Mouse (Mus musculus) heart, postnatal 0 days (tissue): Measurements from ENCODE around the gene Mad2l2. TPM values are rescaled to one million over a fixed set of nuclear protein-coding genes. Genes with fewer than 3 reads are reported as not detected.
A peak's percentile ranks its signal among the peaks of the same experiment; 100 is the strongest.

Source experiments
- ATAC-seq: fragments of 200-750 bp; cut with Nextera tagmentation; 2 replicates; pipeline ENCODE4 v1.8.0; 2017; ENCODE audit warnings: low read depth, moderate number of reproducible peaks, moderate library complexity; ENCODE audit not compliant: insufficient read depth
- DNase-seq: peaks from one replicate; pipeline ENCODE4 v3.0.0-alpha.2; 2016; ENCODE audit warnings: low spot score
- H3K27ac ChIP-seq: fragments of 300-500 bp; sonication (generic); 2 replicates; pipeline ENCODE4 v1.5.1; 2014; ENCODE audit warnings: low read depth, mild to moderate bottlenecking
- H3K27me3 ChIP-seq: fragments of 300-500 bp; sonication (generic); 2 replicates; pipeline ENCODE4 v1.6.1; 2014; ENCODE audit warnings: low read length, mixed read lengths; ENCODE audit not compliant: control insufficient read depth, insufficient read depth
- H3K36me3 ChIP-seq: fragments of 300-500 bp; sonication (generic); replicated peaks from 2 replicates; pipeline ENCODE4 v1.6.1; 2014; ENCODE audit warnings: low read length, mixed read lengths; ENCODE audit not compliant: control insufficient read depth, insufficient read depth
- H3K4me1 ChIP-seq: fragments of 300-500 bp; sonication (generic); 2 replicates; pipeline ENCODE4 v1.6.1; 2014; ENCODE audit warnings: antibody characterized with exemption; ENCODE audit not compliant: control insufficient read depth, insufficient read depth
- H3K4me2 ChIP-seq: fragments of 300-500 bp; sonication (generic); 2 replicates; pipeline ENCODE4 v1.6.1; 2014; ENCODE audit warnings: low read depth, mild to moderate bottlenecking, low read length, moderate library complexity
- H3K4me3 ChIP-seq: fragments of 300-500 bp; sonication (generic); 2 replicates; pipeline ENCODE4 v1.5.1; 2014; ENCODE audit warnings: low read depth, low read length
- H3K9ac ChIP-seq: fragments of 300-500 bp; sonication (generic); replicated peaks from 2 replicates; pipeline ENCODE4 v1.6.1; 2014; ENCODE audit warnings: low read depth, low read length, mixed read lengths
- H3K9me3 ChIP-seq: fragments of 300-500 bp; sonication (generic); replicated peaks from 2 replicates; pipeline ENCODE4 v1.6.1; 2016; ENCODE audit warnings: low read length; ENCODE audit not compliant: control insufficient read depth
- CTCF ChIP-seq: IDR thresholded peaks from 2 replicates; pipeline ENCODE4 v1.5.1; 2016; ENCODE audit warnings: antibody characterized with exemption, control low read depth, low read depth
- EP300 ChIP-seq: IDR thresholded peaks from 2 replicates; pipeline ENCODE4 v1.6.1; 2016; ENCODE audit warnings: antibody characterized with exemption, low read depth
- WGBS: fragments of 180-500 bp; shearing (Covaris S2); extraction: QIAGEN DNeasy Blood & Tissue Kit; methylation state at CpG from one replicate; pipeline ENCODE4 v1.1.7; 2014; 5-methylcytosine and 5-hydroxymethylcytosine counted together
- polyA plus RNA-seq: library from polyadenylated mRNA; unstranded; fragments of >200 nt; fragmentation: Nextera tagmentation; extraction: Ambion mirVana; gene quantifications from 2 replicates; pipeline ENCODE4 v1.2.1, GENCODE M21; 2015
- total RNA-seq: library from RNA; depleted of rRNA; stranded (reverse); fragments of >200 nt; gene quantifications from 2 replicates; pipeline ENCODE4 v1.2.3, GENCODE M21; 2014; ENCODE audit warnings: low replicate concordance

Gene Mad2l2
- total and polyA plus RNA-seq, 2 experiments from 2014 or later = 6.1 to 36.2 TPM

DNA sequence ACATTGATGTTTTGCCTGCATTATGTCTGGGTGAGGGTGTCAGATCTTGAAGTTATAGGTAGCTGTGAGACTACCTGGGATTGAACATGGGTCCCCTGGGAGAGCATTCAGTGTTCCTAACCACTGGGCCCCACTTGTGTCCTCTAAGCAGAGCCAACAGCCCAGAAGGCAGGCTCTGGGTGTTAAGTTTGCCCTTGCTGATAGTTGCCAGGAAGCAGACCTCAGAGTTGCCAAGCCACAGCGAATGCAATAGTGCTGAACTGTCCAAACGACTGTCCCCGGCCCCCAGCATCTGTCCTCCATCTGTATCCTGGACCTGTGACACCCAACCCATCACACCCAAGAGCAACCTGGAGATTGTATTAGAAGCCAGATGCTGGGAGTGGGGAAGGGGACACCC is 31.5 kb upstream of the Mad2l2 start:
- 38% methylated on average over 3 of the region's 3 CpGs for WGBS
- H3K9me3 ChIP-seq = no peaks in the 10 kb centered on the region

DNA sequence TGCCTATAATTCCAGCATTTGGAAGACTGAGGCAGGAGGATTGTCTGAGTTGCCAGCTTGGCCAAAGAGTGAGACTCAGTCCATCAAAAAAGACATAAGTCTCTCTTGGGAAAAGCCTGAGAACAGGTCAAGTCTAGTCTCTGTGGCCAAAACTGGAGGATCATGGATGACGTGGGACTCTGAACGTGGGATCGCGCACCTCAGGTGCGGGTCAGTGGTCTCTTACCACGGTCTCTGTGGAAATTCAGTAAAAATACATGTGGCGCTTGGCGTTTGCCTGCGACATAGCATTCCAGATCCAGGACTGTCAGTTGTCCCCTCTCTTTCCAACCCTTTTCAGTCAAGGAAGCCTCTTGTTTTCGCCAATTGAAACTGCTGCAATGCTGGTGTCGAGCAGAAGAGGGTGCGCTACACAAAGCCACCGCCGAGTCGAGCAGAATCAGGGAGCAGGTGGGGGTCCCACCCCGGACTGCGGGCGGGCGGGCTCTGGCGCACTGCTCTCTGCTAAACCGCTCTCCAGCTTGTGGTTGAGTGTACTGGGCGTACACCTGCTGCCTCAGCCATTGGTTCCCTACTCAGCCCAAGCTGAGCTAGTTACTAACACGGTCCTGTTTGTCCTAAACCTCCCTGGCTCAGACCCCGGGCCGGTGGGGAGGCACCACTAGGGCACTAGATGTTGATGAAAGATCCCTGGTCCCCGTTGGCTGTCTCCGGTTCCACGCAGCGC is 28.2 kb upstream of the Mad2l2 start:
- WGBS = 16% methylated on average over 29 of the region's 29 CpGs
- no peak overlapping the region for H3K27ac ChIP-seq
- ATAC-seq = peak; percentile 64

More for the DNA sequence above, 31.5 kb upstream of the Mad2l2 start:
- H3K4me1 ChIP-seq = no peaks in the 10 kb centered on the region
- no peak for ATAC-seq
- no peaks in the 10 kb centered on the region for H3K36me3 ChIP-seq
- no peak for TF ChIP-seq EP300
- TF ChIP-seq CTCF = no peak
- H3K9ac ChIP-seq = no peak overlapping the region
- no peak overlapping the region for H3K27ac ChIP-seq
- H3K27me3 ChIP-seq = 0 out of 2 replicates have a peak, but pooled peaks cover 5% of the 10 kb centered on the region
- no peak overlapping the region for H3K4me2 ChIP-seq
- DNase-seq = no peak
- no peak overlapping the region for H3K4me3 ChIP-seq

GRCm38 (mm10) chr4:148104146-148104545 is 26.0 kb upstream of the Mad2l2 start:
- H3K27me3 ChIP-seq = 0 out of 2 replicates have a peak, but pooled peaks cover 5% of the 10 kb centered on the region
- H3K9ac ChIP-seq = no peak overlapping the region
- WGBS = 71% methylated on average over 3 of the region's 3 CpGs
- TF ChIP-seq CTCF (no peak), EP300 (no peak)
- DNase-seq (no peak), ATAC-seq (no peak)
- H3K36me3 ChIP-seq = no peaks in the 10 kb centered on the region
- H3K4me1 ChIP-seq = no peaks in the 10 kb centered on the region
- no peak overlapping the region for H3K27ac ChIP-seq
- no peak overlapping the region for H3K4me3 ChIP-seq
- no peaks in the 10 kb centered on the region for H3K9me3 ChIP-seq
- H3K4me2 ChIP-seq = no peak overlapping the region

More for the DNA sequence above, 28.2 kb upstream of the Mad2l2 start:
- peak; percentile 56 for DNase-seq
- TF ChIP-seq CTCF (peak; percentile 67), EP300 (no peak)
- Histone ChIP-seq H3K27me3 (0 out of 2 replicates have a peak, but pooled peaks cover 5% of the 10 kb centered on the region), H3K9me3 (no peaks in the 10 kb centered on the region), H3K4me1 (no peaks in the 10 kb centered on the region), H3K4me2 (peak overlapping the region; percentile 60), H3K4me3 (peak overlapping the region; percentile 26), H3K9ac (0 out of 2 replicates have a peak overlapping the region, but pooled peaks have one; percentile 34), H3K36me3 (no peaks in the 10 kb centered on the region)

- ATAC-seq (no peak), DNase-seq (no peak)
- Histone ChIP-seq H3K4me2 (no peak overlapping the region), H3K9ac (no peak overlapping the region), H3K4me1 (no peaks in the 10 kb centered on the region), H3K36me3 (no peaks in the 10 kb centered on the region), H3K9me3 (no peaks in the 10 kb centered on the region), H3K4me3 (no peak overlapping the region), H3K27ac (no peak overlapping the region), H3K27me3 (no peaks in the 10 kb centered on the region)
- TF ChIP-seq EP300 = no peak
- TF ChIP-seq CTCF = no peak
- 49% methylated on average over 22 of the region's 22 CpGs for WGBS
Observed at GRCm38 (mm10) chr4:148107621-148108291, 22.4 kb upstream of the Mad2l2 start.

DNA sequence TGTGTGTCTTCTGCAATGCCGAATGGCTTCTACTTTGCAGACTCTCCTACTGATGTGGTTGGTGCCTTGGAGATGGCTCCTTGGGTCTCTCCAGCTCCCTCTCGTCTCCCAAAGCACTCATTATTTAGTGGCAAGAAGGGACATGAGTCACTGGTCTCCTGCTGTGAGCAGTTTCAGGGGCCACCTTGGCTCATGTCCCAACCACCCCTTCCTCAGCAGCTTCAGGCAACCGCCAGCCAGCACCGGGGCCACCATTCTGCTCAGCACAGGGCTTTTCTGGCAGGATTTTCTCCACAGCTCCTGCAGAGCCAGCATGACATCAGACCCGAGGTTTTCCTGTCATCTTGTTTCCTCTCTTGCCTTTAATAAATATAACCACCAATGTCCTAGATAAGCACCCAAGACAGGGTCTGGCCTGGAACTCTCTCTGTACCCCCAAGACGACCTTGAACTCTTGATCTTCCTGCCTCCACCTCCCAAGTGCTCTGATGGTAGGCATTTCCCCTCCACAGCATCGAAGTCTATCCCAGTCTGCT is 21.6 kb upstream of the Mad2l2 start:
- no peak overlapping the region for H3K9ac ChIP-seq
- H3K4me2 ChIP-seq = no peak overlapping the region
- H3K4me3 ChIP-seq = no peak overlapping the region
- DNase-seq (no peak), ATAC-seq (no peak)
- WGBS = 43% methylated on average over 7 of the region's 7 CpGs
- no peaks in the 10 kb centered on the region for H3K27me3 ChIP-seq
- H3K9me3 ChIP-seq = no peaks in the 10 kb centered on the region
- no peaks in the 10 kb centered on the region for H3K4me1 ChIP-seq
- no peak overlapping the region for H3K27ac ChIP-seq
- TF ChIP-seq CTCF (no peak), EP300 (no peak)
- no peaks in the 10 kb centered on the region for H3K36me3 ChIP-seq
